Mouse (Mus musculus) hindbrain, embryonic 15.5 days (tissue): Measurements from ENCODE around the gene Mab21l3. TPM values are rescaled to one million over a fixed set of nuclear protein-coding genes. Genes with fewer than 3 reads are reported as not detected.

Experiments used
- ATAC-seq: fragments of 200-750 bp; cut with Nextera tagmentation; 2 replicates; pipeline ENCODE4 v1.8.0; 2017; ENCODE audit warnings: low read depth, moderate number of reproducible peaks, moderate TSS enrichment; ENCODE audit not compliant: low FRiP score
- H3K27ac ChIP-seq: fragments of 300-500 bp; sonication (generic); replicated peaks from 2 replicates; pipeline ENCODE4 v1.5.1; 2015; ENCODE audit warnings: mild to moderate bottlenecking, inconsistent platforms
- H3K27me3 ChIP-seq: fragments of 300-500 bp; sonication (generic); 2 replicates; pipeline ENCODE4 v1.6.1; 2015; ENCODE audit warnings: control low read depth, inconsistent platforms
- H3K36me3 ChIP-seq: fragments of 300-500 bp; sonication (generic); 2 replicates; pipeline ENCODE4 v1.6.1; 2015; ENCODE audit warnings: control low read depth, inconsistent platforms
- H3K4me1 ChIP-seq: fragments of 300-500 bp; sonication (generic); replicated peaks from 2 replicates; pipeline ENCODE4 v1.6.1; 2015; ENCODE audit warnings: control low read depth, inconsistent platforms
- H3K4me2 ChIP-seq: fragments of 300-500 bp; sonication (generic); 2 replicates; pipeline ENCODE4 v1.6.1; 2015; ENCODE audit warnings: moderate library complexity, mild to moderate bottlenecking, inconsistent platforms
- H3K4me3 ChIP-seq: fragments of 300-500 bp; sonication (generic); 2 replicates; pipeline ENCODE4 v1.5.1; 2015; ENCODE audit warnings: mild to moderate bottlenecking, inconsistent platforms
- H3K9ac ChIP-seq: fragments of 300-500 bp; sonication (generic); 2 replicates; pipeline ENCODE4 v1.6.1; 2015; ENCODE audit warnings: inconsistent platforms
- H3K9me3 ChIP-seq: fragments of 300-500 bp; sonication (generic); 2 replicates; pipeline ENCODE4 v1.6.1; 2016; ENCODE audit warnings: control low read depth, inconsistent platforms
- WGBS: fragments of 180-500 bp; shearing (Covaris S2); methylation state at CpG from one replicate; pipeline ENCODE4 v1.1.7; 2015; 5-methylcytosine and 5-hydroxymethylcytosine counted together
- polyA plus RNA-seq: library from polyadenylated mRNA; unstranded; fragments of >200 nt; fragmentation: Nextera tagmentation; extraction: Ambion mirVana; gene quantifications from 2 replicates; pipeline ENCODE4 v1.2.1, GENCODE M21; 2015

Mab21l3 gene
- polyA plus RNA-seq, 1 experiment from 2014 or later = 0.13 TPM

GRCm38 (mm10) chr3:101875258-101875920 lies 26.6 kb upstream of the Mab21l3 start:
- no peak overlapping the region for H3K9ac ChIP-seq
- no peaks in the 10 kb centered on the region for H3K9me3 ChIP-seq
- peaks cover 12% of the 10 kb centered on the region for H3K36me3 ChIP-seq
- 36% methylated on average over 10 of the region's 10 CpGs for WGBS
- peak overlapping the region; percentile 20; the same call in 1 of the 2 replicates for H3K27ac ChIP-seq
- H3K4me2 ChIP-seq = no peak overlapping the region
- H3K27me3 ChIP-seq = no peaks in the 10 kb centered on the region
- H3K4me1 ChIP-seq = peaks cover 4% of the 10 kb centered on the region
- H3K4me3 ChIP-seq = no peak overlapping the region
- 0 out of 2 replicates have a peak, but pooled peaks have one; percentile 47 for ATAC-seq

- 72% methylated on average over 7 of the region's 7 CpGs for WGBS
- H3K27ac ChIP-seq = no peak overlapping the region
- H3K4me2 ChIP-seq = no peak overlapping the region
- ATAC-seq = no peak
- H3K4me3 ChIP-seq = no peak overlapping the region
- no peaks in the 10 kb centered on the region for H3K27me3 ChIP-seq
- peaks cover 4% of the 10 kb centered on the region for H3K4me1 ChIP-seq
- no peaks in the 10 kb centered on the region for H3K9me3 ChIP-seq
- H3K36me3 ChIP-seq = peaks cover 2% of the 10 kb centered on the region; the same call in 1 of the 2 replicates
- H3K9ac ChIP-seq = no peak overlapping the region
Observed at GRCm38 (mm10) chr3:101873061-101873675, 24.4 kb upstream of the Mab21l3 start.

- 91% methylated on average over 9 of the region's 9 CpGs for WGBS
- H3K27me3 ChIP-seq = no peaks in the 10 kb centered on the region
- H3K9me3 ChIP-seq = no peaks in the 10 kb centered on the region
- peaks cover 2% of the 10 kb centered on the region; the same call in 1 of the 2 replicates for H3K36me3 ChIP-seq
- no peak overlapping the region for H3K4me2 ChIP-seq
- no peak overlapping the region for H3K27ac ChIP-seq
- peaks cover 8% of the 10 kb centered on the region for H3K4me1 ChIP-seq
- ATAC-seq = no peak
- no peak overlapping the region for H3K9ac ChIP-seq
- no peak overlapping the region for H3K4me3 ChIP-seq
Observed at GRCm38 (mm10) chr3:101871951-101872350, 23.2 kb upstream of the Mab21l3 start.

GRCm38 (mm10) chr3:101867001-101867421 lies 18.3 kb upstream of the Mab21l3 start:
- Histone ChIP-seq H3K4me3 (no peak overlapping the region), H3K4me1 (0 out of 2 replicates have a peak, but pooled peaks cover 6% of the 10 kb centered on the region), H3K36me3 (peaks cover 16% of the 10 kb centered on the region; the same call in 1 of the 2 replicates), H3K27me3 (no peaks in the 10 kb centered on the region), H3K27ac (no peak overlapping the region), H3K9ac (no peak overlapping the region), H3K4me2 (no peak overlapping the region), H3K9me3 (no peaks in the 10 kb centered on the region)
- no peak for ATAC-seq
- 61% methylated on average over 4 of the region's 4 CpGs for WGBS

GRCm38 (mm10) chr3:101861856-101862255 lies 13.1 kb upstream of the Mab21l3 start:
- no peak for ATAC-seq
- H3K9me3 ChIP-seq = no peaks in the 10 kb centered on the region
- H3K27me3 ChIP-seq = no peaks in the 10 kb centered on the region
- H3K36me3 ChIP-seq = peaks cover 16% of the 10 kb centered on the region; the same call in 1 of the 2 replicates
- no peak overlapping the region for H3K27ac ChIP-seq
- no peak overlapping the region for H3K9ac ChIP-seq
- no peak overlapping the region for H3K4me3 ChIP-seq
- H3K4me2 ChIP-seq = no peak overlapping the region
- H3K4me1 ChIP-seq = 0 out of 2 replicates have a peak, but pooled peaks cover 1% of the 10 kb centered on the region
- WGBS = 80% methylated on average over 3 of the region's 3 CpGs

GRCm38 (mm10) chr3:101860151-101860550 lies 11.4 kb upstream of the Mab21l3 start:
- H3K27me3 ChIP-seq = no peaks in the 10 kb centered on the region
- no peak for ATAC-seq
- 79% methylated on average over 7 of the region's 7 CpGs for WGBS
- no peak overlapping the region for H3K4me2 ChIP-seq
- H3K4me3 ChIP-seq = no peak overlapping the region
- no peaks in the 10 kb centered on the region for H3K4me1 ChIP-seq
- H3K9ac ChIP-seq = no peak overlapping the region
- peaks cover 16% of the 10 kb centered on the region; the same call in 1 of the 2 replicates for H3K36me3 ChIP-seq
- no peaks in the 10 kb centered on the region for H3K9me3 ChIP-seq
- no peak overlapping the region for H3K27ac ChIP-seq

- H3K27ac ChIP-seq = no peak overlapping the region
- H3K36me3 ChIP-seq = peaks cover 16% of the 10 kb centered on the region; the same call in 1 of the 2 replicates
- no peaks in the 10 kb centered on the region for H3K4me1 ChIP-seq
- H3K9me3 ChIP-seq = no peaks in the 10 kb centered on the region
- no peak for ATAC-seq
- no peak overlapping the region for H3K4me2 ChIP-seq
- 49% methylated on average over 7 of the region's 7 CpGs for WGBS
- H3K27me3 ChIP-seq = no peaks in the 10 kb centered on the region
- no peak overlapping the region for H3K9ac ChIP-seq
- H3K4me3 ChIP-seq = no peak overlapping the region
Observed at GRCm38 (mm10) chr3:101859740-101860139, 11.0 kb upstream of the Mab21l3 start.

GRCm38 (mm10) chr3:101854075-101854474 lies 5.3 kb upstream of the Mab21l3 start:
- Histone ChIP-seq H3K36me3 (no peaks in the 10 kb centered on the region), H3K4me2 (no peak overlapping the region), H3K27ac (no peak overlapping the region), H3K9me3 (no peaks in the 10 kb centered on the region), H3K4me1 (no peaks in the 10 kb centered on the region), H3K4me3 (no peak overlapping the region), H3K27me3 (no peaks in the 10 kb centered on the region), H3K9ac (no peak overlapping the region)
- no peak for ATAC-seq
- 64% methylated on average over 1 of the region's 1 CpGs for WGBS

GRCm38 (mm10) chr3:101851363-101851762 lies 2.6 kb upstream of the Mab21l3 start:
- no peak overlapping the region for H3K27ac ChIP-seq
- H3K4me2 ChIP-seq = no peak overlapping the region
- H3K4me3 ChIP-seq = no peak overlapping the region
- no peaks in the 10 kb centered on the region for H3K4me1 ChIP-seq
- H3K9me3 ChIP-seq = no peaks in the 10 kb centered on the region
- no peaks in the 10 kb centered on the region for H3K27me3 ChIP-seq
- 72% methylated on average over 6 of the region's 6 CpGs for WGBS
- no peak overlapping the region for H3K9ac ChIP-seq
- H3K36me3 ChIP-seq = no peaks in the 10 kb centered on the region
- no peak for ATAC-seq

GRCm38 (mm10) chr3:101846096-101846495 lies 2.7 kb downstream of the Mab21l3 start:
- 60% methylated on average over 4 of the region's 4 CpGs for WGBS
- H3K4me1 ChIP-seq = no peaks in the 10 kb centered on the region
- ATAC-seq = no peak

GRCm38 (mm10) chr3:101842372-101843094 lies 6.2 kb downstream of the Mab21l3 start:
- Histone ChIP-seq H3K4me1 (no peaks in the 10 kb centered on the region), H3K27ac (no peak overlapping the region), H3K27me3 (no peaks in the 10 kb centered on the region), H3K4me3 (no peak overlapping the region), H3K4me2 (no peak overlapping the region), H3K9ac (no peak overlapping the region), H3K9me3 (no peaks in the 10 kb centered on the region), H3K36me3 (no peaks in the 10 kb centered on the region)
- peak; percentile 79; the same call in 1 of the 2 replicates for ATAC-seq
- 46% methylated on average over 7 of the region's 7 CpGs for WGBS

More at GRCm38 (mm10) chr3:101846096-101846495, 2.7 kb downstream of the Mab21l3 start:
- Histone ChIP-seq H3K9ac (no peak overlapping the region), H3K36me3 (no peaks in the 10 kb centered on the region), H3K4me2 (no peak overlapping the region), H3K27ac (no peak overlapping the region), H3K9me3 (no peaks in the 10 kb centered on the region), H3K27me3 (no peaks in the 10 kb centered on the region), H3K4me3 (no peak overlapping the region)

- 90% methylated on average over 9 of the region's 9 CpGs for WGBS
- Histone ChIP-seq H3K4me2 (no peak overlapping the region), H3K9ac (no peak overlapping the region), H3K27me3 (no peaks in the 10 kb centered on the region), H3K27ac (no peak overlapping the region), H3K9me3 (no peaks in the 10 kb centered on the region), H3K4me3 (no peak overlapping the region), H3K36me3 (no peaks in the 10 kb centered on the region), H3K4me1 (peaks cover 13% of the 10 kb centered on the region)
- no peak for ATAC-seq
Observed at GRCm38 (mm10) chr3:101839327-101839726, 9.4 kb downstream of the Mab21l3 start.
